ENCODE assay signal across 11 mouse cellular contexts in genomic region chr4:59717349-59717748, GRCm38 (mm10).
DNase-seq lines count a peak whose midpoint lies in the region; ATAC-seq lines count a peak whose summit lies in the region.
"Had no signal": no experiment of that assay in that cellular context is flagged by ENCODE, and none has a peak within 500 bp of the region (broad histone marks: within the 10 kb centered on the region; RNA-seq: fewer than 3 reads in every experiment).

No protein-coding gene starts in this region.

- H3K4me1 ChIP-seq in intestine, embryonic 16.5 days (ENCODE audit: control insufficient read depth, insufficient read depth, low read length) = peaks cover 10% of the 10 kb centered on the region
- H3K4me1 ChIP-seq: embryonic facial prominence, embryonic 15.5 days had no signal

- H3K9ac ChIP-seq in intestine, embryonic 16.5 days (ENCODE audit: low read depth, low read length) = no peak overlapping the region
- H3K9ac ChIP-seq: embryonic facial prominence, embryonic 15.5 days; limb, embryonic 12.5 days had no signal

- H3K4me2 ChIP-seq in intestine, embryonic 16.5 days (ENCODE audit: low read depth, low read length) = no peak overlapping the region
- H3K4me2 ChIP-seq: embryonic facial prominence, embryonic 15.5 days; limb, embryonic 12.5 days had no signal

- no peak overlapping the region for H3K4me3 ChIP-seq in intestine, embryonic 16.5 days (ENCODE audit: low read length)
- H3K4me3 ChIP-seq: embryonic facial prominence, embryonic 15.5 days; limb, embryonic 12.5 days had no signal

- DNase-seq in heart, adult 8-10 months (ENCODE audit: low spot score) = peak; percentile 6
- DNase-seq in heart, postnatal 36 days = no peak
- DNase-seq in kidney, postnatal 36 days = peak; percentile 42 to 79
- peak; percentile 36 for DNase-seq in lung, postnatal 25 days (ENCODE audit: low spot score)
- DNase-seq in MN1 (ENCODE audit: low spot score) = no peak
- DNase-seq: cerebellum, adult 8-10 months had no signal

- intact Hi-C loops in heart, postnatal 36 days (cut with DNase I) = no loop called here

- ATAC-seq in intestine, embryonic 16.5 days = peak; percentile 77
- no peak for ATAC-seq in frontal cortex, adult (ENCODE audit: low TSS enrichment)
- no peak for ATAC-seq in megakaryocyte progenitor cell, adult 5-6 weeks (replicated peaks; ENCODE audit: poor library complexity)

- H3K36me3 ChIP-seq in intestine, embryonic 16.5 days (ENCODE audit: control insufficient read depth, insufficient read depth, low read length) = peaks cover 3% of the 10 kb centered on the region; the same call in 1 of the 2 replicates

- H3K27me3 ChIP-seq in intestine, embryonic 16.5 days (replicated peaks; ENCODE audit: control insufficient read depth, insufficient read depth, low read length) = no peaks in the 10 kb centered on the region
- H3K27me3 ChIP-seq: embryonic facial prominence, embryonic 15.5 days had no signal

- no peaks in the 10 kb centered on the region for H3K9me3 ChIP-seq in intestine, embryonic 16.5 days (ENCODE audit: control insufficient read depth, low read length)
- H3K9me3 ChIP-seq: embryonic facial prominence, embryonic 15.5 days; limb, embryonic 12.5 days had no signal

- H3K27ac ChIP-seq in intestine, embryonic 16.5 days (ENCODE audit: low read length) = no peak overlapping the region
- H3K27ac ChIP-seq: embryonic facial prominence, embryonic 15.5 days; limb, embryonic 12.5 days had no signal

- 67% methylated on average over 4 of the region's 4 CpGs for WGBS in intestine, embryonic 16.5 days

Comparison
In these comparisons a context has a peak if more than half of its experiments do, and no peak if none do; other contexts are left out.
1. DNase-seq: peak in heart, adult 8-10 months (single experiment), kidney, postnatal 36 days (2 of 2) and lung, postnatal 25 days (single experiment); none in heart, postnatal 36 days (0 of 2) and MN1 (single experiment).